Mouse (Mus musculus): ENCODE results near the gene Mllt10. TPM values are rescaled to one million over a fixed set of nuclear protein-coding genes. Genes with fewer than 3 reads are reported as not detected.

The Mllt10 gene
- total RNA-seq (2021) = 10 to 100 TPM; 42.8 to 44.6 TPM
- 22.6 and 23.2 TPM in 2 replicates for polyA plus RNA-seq (2012; rRNA removed)
- long read RNA-seq, partial matches to known transcripts = 1 of 5 reads
- long read RNA-seq, other reads (novel, unspliced or antisense) = 4 of 5 reads

- peak; percentile 66 for DNase-seq
Observed at GRCm38 (mm10) chr2:18055016-18055928, at the start of gene Mllt10. TSS of gene Mllt10 (plus strand) at chr2:18055237.

GRCm38 (mm10) chr2:18011226-18011625 lies 43.8 kb upstream of the Mllt10 start:
- no peak for DNase-seq

- no peak for DNase-seq
Observed at GRCm38 (mm10) chr2:18012866-18013265, 42.2 kb upstream of the Mllt10 start.

GRCm38 (mm10) chr2:18015581-18015980 lies 39.5 kb upstream of the Mllt10 start:
- no peak for DNase-seq

GRCm38 (mm10) chr2:18016639-18017038 lies 38.4 kb upstream of the Mllt10 start:
- DNase-seq = no peak

- no peak for DNase-seq
Observed at GRCm38 (mm10) chr2:18017321-18017720, 37.7 kb upstream of the Mllt10 start.

GRCm38 (mm10) chr2:18019122-18019521 lies 35.9 kb upstream of the Mllt10 start:
- DNase-seq = no peak

- no peak for DNase-seq
Observed at GRCm38 (mm10) chr2:18022886-18023285, 32.2 kb upstream of the Mllt10 start.

GRCm38 (mm10) chr2:18025116-18025515 lies 29.9 kb upstream of the Mllt10 start:
- no peak for DNase-seq

- no peak for DNase-seq
Observed at GRCm38 (mm10) chr2:18025781-18026115, 29.3 kb upstream of the Mllt10 start.

GRCm38 (mm10) chr2:18026116-18026947 lies 28.7 kb upstream of the Mllt10 start:
- DNase-seq = peak; percentile 86

GRCm38 (mm10) chr2:18027448-18028139 lies 27.4 kb upstream of the Mllt10 start:
- DNase-seq = peak; percentile 96

GRCm38 (mm10) chr2:18028140-18029021 lies 26.7 kb upstream of the Mllt10 start:
- peak; percentile 97 for DNase-seq

GRCm38 (mm10) chr2:18029656-18030055 lies 25.4 kb upstream of the Mllt10 start:
- no peak for DNase-seq

GRCm38 (mm10) chr2:18030581-18030980 lies 24.5 kb upstream of the Mllt10 start:
- DNase-seq = no peak

- peak; percentile 67 for DNase-seq
Observed at GRCm38 (mm10) chr2:18031271-18031821, 23.7 kb upstream of the Mllt10 start.

- peak; percentile 72 for DNase-seq
Observed at GRCm38 (mm10) chr2:18031831-18032537, 23.1 kb upstream of the Mllt10 start.

GRCm38 (mm10) chr2:18032538-18032895 lies 22.5 kb upstream of the Mllt10 start:
- no peak for DNase-seq

- no peak for DNase-seq
Observed at GRCm38 (mm10) chr2:18033166-18034108, 21.6 kb upstream of the Mllt10 start.
